Mouse (Mus musculus) adrenal gland, postnatal 25 days (tissue): ENCODE results near the gene Lrrc3b. TPM values are rescaled to one million over a fixed set of nuclear protein-coding genes. Genes with fewer than 3 reads are reported as not detected.

ENCODE experiments used
- DNase-seq: peaks from one replicate; pipeline ENCODE4 v3.0.0; 2021; ENCODE audit warnings: mixed read lengths
- total RNA-seq: library from RNA; stranded (reverse); gene quantifications from 2 replicates; pipeline ENCODE4 v1.2.3, GENCODE M21; 2021

Lrrc3b gene
- total RNA-seq, 1 experiment from 2014 or later: 7.5 TPM

DNA sequence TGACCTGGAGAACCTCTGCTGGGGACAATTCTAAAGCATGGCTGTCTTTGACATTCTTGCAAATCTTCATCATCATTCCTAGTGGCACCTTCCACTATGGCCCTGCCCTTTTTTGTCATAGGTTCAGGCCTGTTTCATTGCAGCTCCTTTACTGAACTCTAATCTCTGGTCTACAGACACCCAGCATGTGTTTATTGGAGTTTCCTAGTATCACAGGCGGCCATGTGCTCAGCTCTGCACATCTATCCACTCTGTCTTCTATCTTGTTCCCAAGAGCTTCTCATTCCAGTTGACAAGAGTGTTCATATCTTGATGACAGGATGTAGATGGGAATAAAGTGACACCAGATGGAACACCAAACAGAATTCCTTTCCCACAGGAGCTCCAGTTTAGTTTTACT is 108.6 kb downstream of the Lrrc3b start:
- no peak for DNase-seq

DNA sequence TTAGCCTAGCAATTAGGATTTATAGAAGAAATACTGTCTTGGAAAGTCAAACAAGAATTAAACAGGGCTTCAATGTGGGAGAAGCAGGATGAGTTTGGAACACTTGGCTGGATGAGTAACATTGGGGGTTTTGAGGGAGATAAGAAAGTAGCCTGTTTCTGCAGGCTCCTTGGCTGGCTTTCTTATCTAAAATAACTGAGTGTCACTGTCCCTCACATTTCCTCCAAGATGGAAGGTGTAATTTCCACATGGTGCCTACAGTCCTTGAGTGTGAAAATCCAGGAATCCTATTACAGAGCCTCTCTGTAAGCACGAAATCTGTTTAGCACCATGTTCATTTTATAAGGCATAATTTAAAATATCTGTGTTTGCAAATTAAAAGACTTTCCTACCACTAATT is 112.9 kb downstream of the Lrrc3b start:
- no peak for DNase-seq

DNA sequence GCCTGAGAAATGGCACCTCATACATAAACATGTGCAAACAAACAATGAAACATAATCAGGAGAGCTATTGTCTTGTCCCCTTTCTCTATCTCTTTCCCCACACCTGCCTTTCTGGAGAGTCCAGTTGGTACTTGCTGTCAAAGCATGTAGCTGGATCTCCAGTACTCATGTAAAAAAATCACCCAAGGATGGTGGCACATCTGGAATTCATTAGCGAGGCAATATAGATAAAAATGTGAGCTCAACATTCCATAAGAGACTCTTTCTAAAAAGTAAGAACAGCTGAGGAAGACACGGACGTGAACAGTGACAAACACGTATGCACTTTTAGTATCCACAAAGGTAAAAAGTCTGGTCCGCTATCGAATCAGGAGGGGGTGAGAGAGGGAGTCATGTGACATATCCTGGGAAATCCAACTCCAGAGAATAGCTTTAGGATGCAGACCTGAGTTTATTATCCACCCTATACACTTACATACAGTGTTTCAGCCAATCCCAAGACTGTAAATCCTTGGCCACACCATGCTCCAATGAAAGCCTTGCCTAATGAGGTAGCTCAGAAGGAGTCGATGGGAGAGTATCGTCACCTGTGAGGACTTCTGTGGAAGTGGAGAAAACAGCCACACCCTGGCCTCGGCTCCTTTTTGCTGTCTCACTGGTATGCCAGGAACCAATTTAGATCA is 116.2 kb downstream of the Lrrc3b start:
- DNase-seq: no peak

DNA sequence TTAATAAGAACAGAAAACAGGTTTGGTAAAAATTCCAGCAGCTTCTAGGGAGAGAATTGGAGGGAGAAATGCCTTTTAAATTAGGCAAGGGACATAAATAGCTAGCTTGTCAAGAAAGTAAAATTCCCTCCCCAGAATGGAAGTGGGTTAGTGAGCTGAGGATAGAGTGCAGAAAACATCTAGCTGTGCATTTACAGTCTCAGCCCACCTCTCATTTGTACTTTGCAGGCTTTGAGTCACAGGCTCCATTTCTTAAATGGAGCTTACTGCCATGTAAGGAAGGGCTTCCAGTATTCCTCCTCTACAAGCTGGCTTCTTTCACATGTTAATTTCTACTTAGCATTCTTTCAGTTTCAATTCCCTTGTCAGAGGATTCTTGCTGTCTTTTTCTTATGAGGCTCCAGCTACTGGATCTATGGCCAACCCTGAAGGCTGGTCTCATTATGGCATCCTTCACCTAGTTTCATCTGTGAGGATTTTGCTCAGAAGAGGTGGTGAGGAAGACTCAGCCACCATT is 119.3 kb downstream of the Lrrc3b start:
- no peak for DNase-seq

DNA sequence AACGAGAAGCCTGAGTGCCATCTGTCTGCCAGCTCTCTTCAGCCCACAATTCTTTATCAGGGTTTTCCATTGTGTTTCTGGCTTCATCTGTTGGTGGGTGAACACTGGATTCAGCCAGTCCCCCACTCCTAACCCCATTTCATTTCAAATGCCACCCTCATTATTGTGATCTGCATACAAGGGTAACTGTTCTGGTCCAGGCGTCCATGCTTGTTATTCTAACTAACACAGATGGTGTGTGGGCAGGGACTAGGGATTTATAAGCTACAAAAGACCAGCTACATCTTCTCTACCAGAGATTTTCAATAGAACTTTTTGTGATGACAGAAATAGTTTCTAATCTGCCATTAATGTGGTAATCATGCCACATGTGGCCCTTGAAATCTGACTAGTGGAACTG is 130.2 kb downstream of the Lrrc3b start:
- DNase-seq: no peak
